Mouse (Mus musculus): ENCODE data around the gene Kcnj10. TPM values are rescaled to one million over a fixed set of nuclear protein-coding genes. Genes with fewer than 3 reads are reported as not detected.

The Kcnj10 gene
- polyA plus RNA-seq, 1 experiment from 2014 or later, result 0.06 TPM

DNA sequence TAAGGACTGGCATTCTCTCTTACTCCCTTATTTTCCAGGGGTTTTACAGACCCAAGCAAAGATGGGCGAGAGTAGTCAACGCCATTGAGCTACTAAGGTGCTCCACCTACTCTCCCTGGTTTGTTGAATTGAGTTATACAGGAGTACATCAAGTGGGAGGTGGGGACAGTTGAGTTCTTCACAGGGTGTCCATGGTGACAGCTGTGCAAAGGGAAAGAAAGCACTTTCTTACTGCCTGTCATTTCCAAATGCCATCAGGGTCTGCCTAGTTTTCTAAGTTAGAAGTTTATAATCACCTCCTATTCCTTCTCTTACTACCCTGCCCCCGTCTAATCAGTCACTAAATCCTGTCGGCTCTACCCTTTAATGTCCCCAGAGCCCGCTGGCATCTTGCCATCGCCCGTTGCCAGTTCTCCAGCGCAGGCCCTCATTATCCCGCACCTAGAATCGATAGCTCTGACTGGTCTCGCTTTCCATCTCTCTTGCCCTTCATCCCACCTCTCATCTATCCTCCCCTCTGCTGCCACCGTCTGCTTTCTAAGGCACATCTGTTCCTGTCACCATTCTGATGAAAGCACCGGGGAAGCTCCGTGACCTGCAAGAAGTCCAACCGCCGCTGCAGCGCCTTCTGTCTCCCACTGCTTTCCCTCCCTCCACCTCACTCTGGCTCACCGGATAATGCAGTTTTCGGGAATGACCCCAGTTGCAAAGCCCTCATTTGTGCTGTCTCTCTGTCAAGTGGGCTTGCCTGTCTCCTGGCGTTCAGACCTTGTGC is 51.0 kb downstream of the Kcnj10 start:
- Histone ChIP-seq H3K4me1 (peaks cover 8% of the 10 kb centered on the region; the same call in 1 of the 2 replicates), H3K27ac (no peak overlapping the region), H3K4me3 (no peak overlapping the region), H3K36me3 (no peaks in the 10 kb centered on the region), H3K4me2 (replicated peaks) (peak overlapping the region; percentile 35), H3K27me3 (peaks cover 8% of the 10 kb centered on the region; the same call in 1 of the 2 replicates), H3K9ac (no peak overlapping the region), H3K9me3 (no peaks in the 10 kb centered on the region)
- ATAC-seq (ENCODE audit: insufficient number of reproducible peaks, insufficient read depth, low FRiP score, low TSS enrichment), result no peak
- 26% methylated on average over 20 of the region's 20 CpGs for WGBS

DNA sequence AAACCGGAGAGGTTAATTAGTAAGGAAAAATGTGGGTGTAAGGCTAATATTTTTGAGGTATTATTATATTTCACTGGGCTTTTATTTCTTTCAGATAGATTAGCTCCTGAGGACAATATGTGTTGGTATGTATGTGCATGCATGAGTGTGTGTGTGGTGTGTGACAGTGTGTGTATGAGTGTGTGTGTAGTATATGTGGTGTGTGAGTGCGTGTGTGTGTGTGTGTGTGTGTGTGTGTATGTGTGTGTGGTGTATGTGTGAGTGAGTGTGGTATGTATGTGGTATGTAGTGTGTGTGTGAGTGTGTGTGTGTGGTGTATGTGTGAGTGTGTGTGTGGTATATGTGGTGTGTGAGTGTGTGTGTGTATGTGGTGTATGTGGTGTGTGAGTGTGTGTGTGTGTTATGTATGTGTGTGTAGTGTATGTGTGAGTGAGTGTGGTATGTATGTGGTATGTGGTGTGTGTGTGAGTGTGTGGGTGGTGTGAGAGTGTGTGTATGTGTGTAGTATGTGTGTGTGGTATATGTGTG is 51.7 kb downstream of the Kcnj10 start:
- no peak overlapping the region for H3K9ac ChIP-seq
- WGBS, result 82% methylated on average over 2 of the region's 2 CpGs
- no peak overlapping the region for H3K4me3 ChIP-seq
- peaks cover 8% of the 10 kb centered on the region; the same call in 1 of the 2 replicates for H3K4me1 ChIP-seq
- no peak overlapping the region for H3K4me2 ChIP-seq (replicated peaks)
- no peak overlapping the region for H3K27ac ChIP-seq
- H3K27me3 ChIP-seq, result peaks cover 8% of the 10 kb centered on the region; the same call in 1 of the 2 replicates
- H3K9me3 ChIP-seq, result no peaks in the 10 kb centered on the region
- no peak for ATAC-seq (ENCODE audit: insufficient number of reproducible peaks, insufficient read depth, low FRiP score, low TSS enrichment)
- H3K36me3 ChIP-seq, result no peaks in the 10 kb centered on the region

DNA sequence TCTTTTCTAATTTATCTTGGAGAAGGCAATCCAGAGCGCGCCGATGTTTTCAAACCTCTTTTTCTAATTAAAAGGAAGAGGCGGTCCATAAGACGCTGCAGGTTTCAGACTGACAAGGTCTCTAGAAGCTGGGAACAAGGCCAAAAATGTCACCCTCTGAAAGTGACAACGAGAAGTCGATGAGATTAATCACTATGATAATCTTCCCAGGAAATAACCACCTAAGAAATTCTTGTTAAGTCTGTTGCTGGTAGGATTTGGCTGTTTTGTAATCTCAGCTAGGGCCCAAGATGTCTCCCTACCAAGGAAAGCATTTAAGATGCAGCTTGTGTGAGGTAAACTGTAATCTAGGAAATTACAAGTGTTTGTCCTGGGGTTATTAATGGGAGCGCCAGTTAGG is 52.7 kb downstream of the Kcnj10 start:
- ATAC-seq (ENCODE audit: insufficient number of reproducible peaks, insufficient read depth, low FRiP score, low TSS enrichment), result no peak
- Histone ChIP-seq H3K4me3 (no peak overlapping the region), H3K27ac (no peak overlapping the region), H3K4me1 (peaks cover 8% of the 10 kb centered on the region; the same call in 1 of the 2 replicates), H3K27me3 (peaks cover 8% of the 10 kb centered on the region; the same call in 1 of the 2 replicates), H3K36me3 (no peaks in the 10 kb centered on the region), H3K4me2 (replicated peaks) (no peak overlapping the region), H3K9ac (no peak overlapping the region), H3K9me3 (no peaks in the 10 kb centered on the region)
- WGBS, result 72% methylated on average over 8 of the region's 8 CpGs

DNA sequence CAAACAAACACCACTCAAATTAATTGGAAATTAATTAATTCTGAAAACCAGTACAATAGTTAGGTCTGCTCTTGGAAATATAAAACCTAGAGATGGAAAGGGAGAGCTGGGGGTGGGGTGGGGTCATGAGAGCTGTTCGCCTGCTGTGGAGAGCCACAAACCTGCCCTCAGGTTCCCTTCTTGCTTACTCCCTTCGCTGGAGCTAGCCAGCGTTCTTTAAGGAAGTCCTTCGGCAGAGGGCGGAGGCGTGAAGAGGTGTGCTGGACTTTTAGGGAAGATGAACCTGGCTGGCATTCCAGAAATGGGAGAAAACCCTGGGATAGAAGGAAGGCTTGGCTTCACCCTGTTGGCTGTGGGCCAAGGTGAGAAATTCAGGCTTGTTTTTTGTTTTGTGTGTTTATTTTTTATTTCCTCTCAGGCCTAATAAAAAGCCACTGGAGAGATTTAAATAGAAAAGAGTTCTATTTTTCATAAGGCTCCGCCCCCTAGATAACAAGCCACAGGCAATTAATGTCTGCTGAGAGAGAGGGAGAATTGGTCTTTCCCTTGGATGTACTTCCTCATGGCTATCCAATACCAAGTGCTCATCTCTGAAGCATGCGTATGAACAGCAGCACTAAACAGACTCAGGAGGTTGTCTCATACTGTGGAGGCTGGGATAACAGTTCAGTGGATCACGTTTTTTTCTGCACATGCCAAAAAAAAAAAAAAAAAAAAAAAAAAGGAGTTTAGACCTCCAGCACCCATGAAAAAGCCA is 56.2 kb downstream of the Kcnj10 start:
- H3K9ac ChIP-seq, result no peak overlapping the region
- peaks cover 3% of the 10 kb centered on the region; the same call in 1 of the 2 replicates for H3K4me1 ChIP-seq
- H3K36me3 ChIP-seq, result no peaks in the 10 kb centered on the region
- H3K4me2 ChIP-seq (replicated peaks), result no peak overlapping the region
- H3K27ac ChIP-seq, result no peak overlapping the region
- ATAC-seq (ENCODE audit: insufficient number of reproducible peaks, insufficient read depth, low FRiP score, low TSS enrichment), result no peak
- no peaks in the 10 kb centered on the region for H3K9me3 ChIP-seq
- peaks cover 8% of the 10 kb centered on the region; the same call in 1 of the 2 replicates for H3K27me3 ChIP-seq
- whole genome bisulfite sequencing, result 54% methylated on average over 9 of the region's 9 CpGs
- H3K4me3 ChIP-seq, result no peak overlapping the region

DNA sequence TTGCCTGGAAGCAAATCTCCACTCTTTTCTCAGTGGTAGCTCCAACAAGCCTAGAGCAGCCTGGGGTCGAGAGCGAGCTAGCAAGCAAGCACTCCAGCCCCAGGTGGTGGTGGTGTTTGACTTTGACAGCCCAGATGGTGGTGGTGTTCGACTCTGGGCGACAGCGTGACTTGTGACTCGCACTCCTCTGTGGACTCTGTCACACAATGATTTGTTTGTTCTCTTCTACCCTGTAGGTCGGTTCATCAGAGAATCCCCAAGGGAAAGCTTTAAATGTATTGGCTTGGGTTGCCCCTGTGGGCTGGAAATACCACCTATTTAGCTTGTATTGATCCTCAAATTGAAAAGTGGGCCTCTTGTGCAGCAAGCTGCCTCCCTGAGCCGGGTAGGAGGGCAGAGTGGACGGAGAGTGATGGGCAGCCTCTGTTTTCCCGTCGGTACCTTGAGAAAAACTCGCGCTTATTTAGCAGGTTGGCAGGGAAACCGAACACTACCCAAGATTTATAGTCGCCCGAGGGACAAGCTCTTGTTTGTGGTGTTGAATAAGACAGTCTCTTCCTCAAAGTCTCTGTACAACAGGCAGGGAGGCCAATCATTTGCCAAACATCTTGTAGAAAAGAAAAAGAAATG is 65.2 kb downstream of the Kcnj10 start:
- ATAC-seq (ENCODE audit: insufficient number of reproducible peaks, insufficient read depth, low FRiP score, low TSS enrichment), result no peak
- no peaks in the 10 kb centered on the region for H3K36me3 ChIP-seq
- H3K4me3 ChIP-seq, result no peak overlapping the region
- H3K27ac ChIP-seq, result no peak overlapping the region
- H3K27me3 ChIP-seq, result 0 out of 2 replicates have a peak, but pooled peaks cover 4% of the 10 kb centered on the region
- WGBS, result 32% methylated on average over 16 of the region's 16 CpGs
- no peak overlapping the region for H3K9ac ChIP-seq
- H3K4me1 ChIP-seq, result no peaks in the 10 kb centered on the region
- H3K4me2 ChIP-seq (replicated peaks), result no peak overlapping the region
- no peaks in the 10 kb centered on the region for H3K9me3 ChIP-seq

DNA sequence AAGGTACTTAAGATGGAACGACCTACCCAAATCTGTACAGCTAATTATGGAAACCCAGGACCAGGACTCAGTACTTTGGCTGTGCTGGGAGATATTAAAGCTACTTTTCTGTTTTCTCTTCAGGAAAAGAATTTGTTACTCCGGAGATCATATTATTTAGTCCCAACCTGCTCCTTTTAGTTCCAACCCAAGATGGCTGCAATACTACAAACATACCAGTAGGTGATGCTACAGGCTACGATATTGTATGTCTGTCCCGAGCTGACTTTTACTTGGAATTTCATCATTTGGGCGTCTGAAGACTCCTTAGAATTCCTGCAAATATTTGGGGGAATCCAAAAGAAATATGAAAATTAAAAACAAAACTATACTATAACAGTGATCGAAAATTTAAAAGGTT is 68.0 kb downstream of the Kcnj10 start:
- Histone ChIP-seq H3K4me2 (replicated peaks) (no peak overlapping the region), H3K4me1 (no peaks in the 10 kb centered on the region), H3K27ac (no peak overlapping the region), H3K27me3 (0 out of 2 replicates have a peak, but pooled peaks cover 4% of the 10 kb centered on the region), H3K9ac (no peak overlapping the region), H3K9me3 (no peaks in the 10 kb centered on the region), H3K36me3 (no peaks in the 10 kb centered on the region), H3K4me3 (no peak overlapping the region)
- ATAC-seq (ENCODE audit: insufficient number of reproducible peaks, insufficient read depth, low FRiP score, low TSS enrichment), result no peak
- 8% methylated on average over 6 of the region's 6 CpGs for WGBS

DNA sequence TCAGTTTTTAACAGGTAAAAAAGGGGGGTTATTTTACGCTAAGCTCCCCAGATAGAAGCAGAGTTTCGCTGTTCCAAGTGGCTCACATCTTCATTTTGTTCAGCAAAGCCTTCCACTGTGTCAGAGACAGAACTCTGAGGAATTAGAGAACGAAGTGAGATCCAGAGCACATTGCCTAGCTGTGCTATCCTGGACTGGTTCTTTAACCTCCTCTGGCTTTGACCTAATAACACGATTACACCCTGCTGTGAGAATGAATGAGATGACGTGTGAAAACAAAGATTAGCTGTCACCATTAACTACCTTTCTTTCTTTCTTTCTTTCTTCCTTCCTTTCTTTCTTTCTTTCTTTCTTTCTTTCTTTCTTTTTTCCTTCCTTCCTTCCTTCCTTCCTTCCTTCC is 68.4 kb downstream of the Kcnj10 start:
- Histone ChIP-seq H3K4me2 (replicated peaks) (no peak overlapping the region), H3K9me3 (no peaks in the 10 kb centered on the region), H3K27me3 (0 out of 2 replicates have a peak, but pooled peaks cover 4% of the 10 kb centered on the region), H3K36me3 (no peaks in the 10 kb centered on the region), H3K27ac (no peak overlapping the region), H3K4me3 (no peak overlapping the region), H3K4me1 (no peaks in the 10 kb centered on the region), H3K9ac (no peak overlapping the region)
- WGBS, result 11% methylated on average over 5 of the region's 5 CpGs
- ATAC-seq (ENCODE audit: insufficient number of reproducible peaks, insufficient read depth, low FRiP score, low TSS enrichment), result no peak

DNA sequence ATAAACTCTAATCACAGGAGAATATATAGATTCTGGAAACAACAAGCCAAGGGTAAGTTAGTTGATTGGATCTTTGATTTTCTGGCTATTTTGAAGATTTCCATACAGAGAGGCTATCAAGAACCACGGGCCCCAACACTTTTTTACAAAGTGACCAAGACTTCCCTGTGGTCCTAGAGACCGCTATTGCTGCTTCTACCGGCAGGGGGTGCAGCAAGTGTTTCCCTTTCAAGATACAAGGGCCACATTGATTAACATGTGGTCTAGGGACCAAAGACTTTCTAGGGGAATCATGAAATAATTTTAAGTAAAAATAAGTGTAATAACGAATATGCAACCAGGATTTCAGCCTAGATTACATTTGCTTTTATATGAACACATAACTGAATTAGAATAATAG is 69.8 kb downstream of the Kcnj10 start:
- Histone ChIP-seq H3K36me3 (no peaks in the 10 kb centered on the region), H3K27ac (no peak overlapping the region), H3K4me2 (replicated peaks) (no peak overlapping the region), H3K4me1 (no peaks in the 10 kb centered on the region), H3K27me3 (0 out of 2 replicates have a peak, but pooled peaks cover 4% of the 10 kb centered on the region), H3K9me3 (no peaks in the 10 kb centered on the region), H3K4me3 (no peak overlapping the region), H3K9ac (no peak overlapping the region)
- ATAC-seq (ENCODE audit: insufficient number of reproducible peaks, insufficient read depth, low FRiP score, low TSS enrichment), result no peak
- WGBS, result 6% methylated on average over 4 of the region's 4 CpGs

DNA sequence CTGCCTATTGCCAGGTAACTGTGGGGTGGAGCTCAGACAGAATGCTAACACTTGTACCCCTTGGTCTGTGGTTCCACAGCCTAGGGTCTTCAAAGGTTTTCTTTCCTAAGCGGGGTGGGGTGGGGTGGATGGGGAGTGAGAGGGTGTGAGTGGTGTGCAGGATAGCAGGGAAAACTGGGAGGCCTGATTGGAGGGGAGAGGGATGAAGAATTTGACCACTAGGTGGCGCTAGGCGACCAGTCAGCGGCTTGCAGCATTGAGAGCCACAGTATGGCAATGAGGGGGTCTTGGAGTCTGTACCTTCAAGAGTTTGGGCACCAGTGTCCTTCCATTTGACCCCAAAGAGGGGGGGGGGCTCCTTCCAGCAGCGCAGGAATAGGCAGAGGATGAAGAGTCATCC is 71.2 kb downstream of the Kcnj10 start:
- no peaks in the 10 kb centered on the region for H3K36me3 ChIP-seq
- peak; percentile 83 for ATAC-seq (ENCODE audit: insufficient number of reproducible peaks, insufficient read depth, low FRiP score, low TSS enrichment)
- H3K4me1 ChIP-seq, result no peaks in the 10 kb centered on the region
- WGBS, result 1% methylated on average over 5 of the region's 5 CpGs
- H3K4me3 ChIP-seq, result no peak overlapping the region
- H3K27me3 ChIP-seq, result no peaks in the 10 kb centered on the region
- H3K27ac ChIP-seq, result no peak overlapping the region
- no peaks in the 10 kb centered on the region for H3K9me3 ChIP-seq
- no peak overlapping the region for H3K4me2 ChIP-seq (replicated peaks)
- H3K9ac ChIP-seq, result no peak overlapping the region

DNA sequence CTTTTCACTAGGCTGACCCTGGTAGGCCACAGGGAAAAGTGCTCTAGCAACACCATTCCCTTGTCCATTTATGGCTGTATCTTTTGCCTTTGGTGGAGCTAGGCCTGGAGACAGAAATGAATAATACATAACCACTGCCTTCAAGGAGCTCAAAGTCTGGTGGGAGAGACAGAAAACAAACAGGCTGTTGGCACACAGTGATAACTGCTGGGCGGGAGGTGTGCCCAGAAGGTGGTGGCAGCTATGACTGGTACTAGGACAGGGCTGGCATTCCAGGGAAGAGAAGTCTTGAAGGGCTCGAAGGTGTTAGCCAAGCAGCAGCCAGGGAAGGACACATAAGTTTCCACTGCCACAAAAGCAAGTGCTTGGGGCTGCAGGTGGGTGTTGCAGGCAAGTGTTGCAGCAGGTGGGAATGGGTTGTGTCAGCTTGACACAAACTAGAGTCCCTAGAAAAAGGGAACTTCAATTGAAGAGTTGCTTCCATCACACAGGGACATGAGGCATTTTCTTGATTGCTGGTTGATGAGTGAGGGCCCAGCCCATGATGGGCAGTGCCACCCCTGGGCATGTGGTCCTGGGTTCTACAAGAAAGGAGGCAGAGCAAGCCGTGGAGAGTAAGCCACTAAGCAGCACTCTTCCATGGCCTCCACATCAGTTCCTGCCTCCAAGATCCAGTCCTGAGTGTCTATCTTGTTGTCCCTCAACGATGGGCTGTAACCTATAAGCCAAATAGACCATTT is 72.7 kb downstream of the Kcnj10 start:
- Histone ChIP-seq H3K4me3 (no peak overlapping the region), H3K9ac (no peak overlapping the region), H3K27ac (no peak overlapping the region), H3K36me3 (no peaks in the 10 kb centered on the region), H3K9me3 (no peaks in the 10 kb centered on the region), H3K27me3 (no peaks in the 10 kb centered on the region), H3K4me1 (peaks cover 7% of the 10 kb centered on the region), H3K4me2 (replicated peaks) (no peak overlapping the region)
- WGBS, result 78% methylated on average over 4 of the region's 4 CpGs
- ATAC-seq (ENCODE audit: insufficient number of reproducible peaks, insufficient read depth, low FRiP score, low TSS enrichment), result no peak

DNA sequence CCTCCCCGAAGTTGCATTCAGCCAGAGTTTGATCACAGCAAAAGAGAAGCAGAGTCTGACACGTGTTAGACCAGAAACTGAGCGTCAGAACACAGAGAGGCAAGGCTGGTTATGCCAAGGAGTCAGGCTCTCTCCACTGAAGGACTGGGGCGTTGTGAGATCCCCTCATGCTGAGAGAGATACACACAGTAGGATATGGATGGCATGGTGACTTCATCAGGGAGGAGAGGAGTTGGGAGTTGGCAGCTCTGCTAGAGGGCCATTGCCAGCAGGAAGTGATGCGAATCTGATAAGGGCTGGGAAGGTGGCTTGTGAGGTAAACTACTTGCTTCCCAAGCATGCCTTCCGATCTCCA is 73.2 kb downstream of the Kcnj10 start:
- Histone ChIP-seq H3K9ac (no peak overlapping the region), H3K9me3 (no peaks in the 10 kb centered on the region), H3K4me1 (peaks cover 7% of the 10 kb centered on the region), H3K4me2 (replicated peaks) (no peak overlapping the region), H3K4me3 (no peak overlapping the region), H3K27me3 (no peaks in the 10 kb centered on the region), H3K36me3 (no peaks in the 10 kb centered on the region), H3K27ac (no peak overlapping the region)
- WGBS, result 77% methylated on average over 6 of the region's 6 CpGs
- no peak for ATAC-seq (ENCODE audit: insufficient number of reproducible peaks, insufficient read depth, low FRiP score, low TSS enrichment)

Measured in embryonic facial prominence, embryonic 12.5 days (tissue).